Mouse (Mus musculus) embryo, embryonic 10.5 days (tissue): Measurements from ENCODE around the gene Mrps14.

Source experiments
- DNase-seq: peaks from one replicate; pipeline ENCODE4 v3.0.0-alpha.2; 2015; ENCODE audit warnings: low spot score

The Mrps14 gene

GRCm38 (mm10) chr1:160227850-160228249 lies 32.8 kb downstream of the Mrps14 start:
- no peak for DNase-seq

- peak; percentile 83 for DNase-seq
Observed at GRCm38 (mm10) chr1:160231013-160231412, 36.0 kb downstream of the Mrps14 start.

- no peak for DNase-seq
Observed at GRCm38 (mm10) chr1:160232113-160232512, 37.1 kb downstream of the Mrps14 start.

- no peak for DNase-seq
Observed at GRCm38 (mm10) chr1:160233921-160234320, 38.9 kb downstream of the Mrps14 start.

- no peak for DNase-seq
Observed at GRCm38 (mm10) chr1:160237981-160238380, 43.0 kb downstream of the Mrps14 start.

GRCm38 (mm10) chr1:160238852-160239443 lies 43.9 kb downstream of the Mrps14 start:
- DNase-seq = no peak

- no peak for DNase-seq
Observed at GRCm38 (mm10) chr1:160240091-160240490, 45.1 kb downstream of the Mrps14 start.

- DNase-seq = no peak
Observed at GRCm38 (mm10) chr1:160244689-160245088, 49.7 kb downstream of the Mrps14 start.

GRCm38 (mm10) chr1:160245954-160246353 lies 50.9 kb downstream of the Mrps14 start:
- DNase-seq = no peak

GRCm38 (mm10) chr1:160246844-160247243 lies 51.8 kb downstream of the Mrps14 start:
- DNase-seq = no peak

- DNase-seq = no peak
Observed at GRCm38 (mm10) chr1:160247473-160247872, 52.5 kb downstream of the Mrps14 start.

GRCm38 (mm10) chr1:160249786-160250185 lies 54.8 kb downstream of the Mrps14 start:
- DNase-seq = no peak

- no peak for DNase-seq
Observed at GRCm38 (mm10) chr1:160250782-160251181, 55.8 kb downstream of the Mrps14 start.

GRCm38 (mm10) chr1:160251388-160252007 lies 56.5 kb downstream of the Mrps14 start:
- DNase-seq = no peak
